10 mouse cellular contexts compared by ENCODE assay signal in genomic region chr11:32132008-32132615, GRCm38 (mm10).
A peak's percentile ranks its signal among the peaks of the same experiment; 100 is the strongest.
DNase-seq lines count a peak whose midpoint lies in the region; ATAC-seq and TF ChIP-seq lines count a peak whose summit lies in the region.
"Had no signal": no experiment of that assay in that cellular context is flagged by ENCODE, and none has a peak within 500 bp of the region (broad histone marks: within the 10 kb centered on the region; RNA-seq: fewer than 3 reads in every experiment).

No protein-coding gene starts in this region.

- WGBS in intestine, postnatal 0 days: 80% methylated on average over 3 of the region's 3 CpGs
- 84% methylated on average over 3 of the region's 3 CpGs for WGBS in intestine, embryonic 15.5 days

- no peaks in the 10 kb centered on the region for H3K79me2 ChIP-seq in MEL (ENCODE audit: control insufficient read depth, insufficient read depth, low read length, poor library complexity)

- TF ChIP-seq EP300 in MEL (IDR thresholded peaks at IDR 0.05; ENCODE audit: low read depth in 1 of 2, low read length in 2 of 2): no peak

- DNase-seq in CD4-positive helper T cell, adult 2 months (ENCODE audit: low read depth, low spot score): peak; percentile 66
- peak; percentile 67 for DNase-seq in MEL (ENCODE audit: low read depth, low spot score)
- DNase-seq in lung, postnatal 36 days: peak; percentile 54
- no peak for DNase-seq in right cerebral cortex, adult 18-20 months
- no peak for DNase-seq in adrenal gland, adult 18-20 months (ENCODE audit: low spot score in 2 of 2)
- DNase-seq in testis, postnatal 14 days (ENCODE audit: low spot score): no peak
- DNase-seq: cerebellum, adult 11 months; gastrocnemius, postnatal 14 days had no signal

- no peaks in the 10 kb centered on the region for H3K9me3 ChIP-seq in intestine, postnatal 0 days (ENCODE audit: control insufficient read depth)
- no peaks in the 10 kb centered on the region for H3K9me3 ChIP-seq in intestine, embryonic 15.5 days
- H3K9me3 ChIP-seq in MEL (replicated peaks; ENCODE audit: insufficient read depth, low read length): no peaks in the 10 kb centered on the region

- H3K4me3 ChIP-seq in intestine, postnatal 0 days (ENCODE audit: low read depth, low read length): no peak overlapping the region
- no peak overlapping the region for H3K4me3 ChIP-seq in intestine, embryonic 15.5 days (replicated peaks)
- no peak overlapping the region for H3K4me3 ChIP-seq in MEL (ENCODE audit: control insufficient read depth in 1 of 2, insufficient read depth in 1 of 2, low read depth in 2 of 2, low read length in 2 of 2)

- no peak for TF ChIP-seq POLR2A in MEL (IDR thresholded peaks at IDR 0.05; ENCODE audit: control insufficient read depth in 1 of 2, insufficient read depth in 1 of 2, low read depth in 1 of 2, low read length in 2 of 2, poor library complexity in 1 of 2)

- no peaks in the 10 kb centered on the region for H3K4me1 ChIP-seq in intestine, postnatal 0 days (replicated peaks; ENCODE audit: control insufficient read depth, insufficient read depth, low read length)
- H3K4me1 ChIP-seq in intestine, embryonic 15.5 days (replicated peaks): no peaks in the 10 kb centered on the region
- no peaks in the 10 kb centered on the region for H3K4me1 ChIP-seq in MEL (ENCODE audit: control insufficient read depth in 1 of 2, insufficient read depth in 2 of 2, low read length in 2 of 2)

- peak; percentile 72 for TF ChIP-seq CTCF in intestine, postnatal 0 days (IDR thresholded peaks at IDR 0.05; ENCODE audit: low read depth)
- TF ChIP-seq CTCF in MEL (IDR thresholded peaks at IDR 0.05 in 2 of 3, conservative IDR thresholded peaks at IDR 0.05 in 1 of 3; ENCODE audit: control insufficient read depth in 1 of 3, insufficient read depth in 1 of 3, low read depth in 2 of 3, low read length in 3 of 3, poor library complexity in 1 of 3, severe bottlenecking in 1 of 3): peak; percentile 40 to 89 (median 76); a peak in 5 of 6 replicates

- ATAC-seq in intestine, postnatal 0 days: no peak
- ATAC-seq in intestine, embryonic 15.5 days: no peak

- no peak overlapping the region for H3K9ac ChIP-seq in intestine, postnatal 0 days (ENCODE audit: low read depth, low read length)
- no peak overlapping the region for H3K9ac ChIP-seq in intestine, embryonic 15.5 days
- no peak overlapping the region for H3K9ac ChIP-seq in MEL (ENCODE audit: control insufficient read depth, low read depth, low read length, poor library complexity, severe bottlenecking)

- H3K36me3 ChIP-seq in intestine, postnatal 0 days (ENCODE audit: control insufficient read depth, insufficient read depth): no peaks in the 10 kb centered on the region
- no peaks in the 10 kb centered on the region for H3K36me3 ChIP-seq in intestine, embryonic 15.5 days
- no peaks in the 10 kb centered on the region for H3K36me3 ChIP-seq in MEL (ENCODE audit: control insufficient read depth in 1 of 2, insufficient read depth in 2 of 2, low read length in 2 of 2)

- no peak overlapping the region for H3K4me2 ChIP-seq in intestine, postnatal 0 days (replicated peaks; ENCODE audit: low read depth)
- no peak overlapping the region for H3K4me2 ChIP-seq in intestine, embryonic 15.5 days (replicated peaks)

- no peaks in the 10 kb centered on the region for H3K27me3 ChIP-seq in intestine, postnatal 0 days (replicated peaks; ENCODE audit: control insufficient read depth, insufficient read depth, low read length)
- no peaks in the 10 kb centered on the region for H3K27me3 ChIP-seq in intestine, embryonic 15.5 days (replicated peaks)
- H3K27me3 ChIP-seq in MEL (ENCODE audit: control insufficient read depth in 1 of 2, insufficient read depth in 2 of 2, low read length in 2 of 2): peaks cover 20 to 23% of the 10 kb centered on the region in 2 experiments

- no peak overlapping the region for H3K27ac ChIP-seq in intestine, postnatal 0 days (ENCODE audit: low read depth, low read length)
- no peak overlapping the region for H3K27ac ChIP-seq in intestine, embryonic 15.5 days
- H3K27ac ChIP-seq in MEL (ENCODE audit: control insufficient read depth, low read depth, low read length): no peak overlapping the region

- peak; percentile 78 for TF ChIP-seq RAD21 in MEL (IDR thresholded peaks at IDR 0.05; ENCODE audit: low read depth, low read length)

TF ChIP-seq in MEL, 35 proteins besides CTCF, POLR2A, EP300 and RAD21:
- TF ChIP-seq ZC3H11A (IDR thresholded peaks at IDR 0.05; ENCODE audit: low read depth, low read length) (peak; percentile 76), UBTF (IDR thresholded peaks at IDR 0.05; ENCODE audit: borderline replicate concordance, insufficient read depth, low read depth, low read length) (no peak), SMC3 (IDR thresholded peaks at IDR 0.05; ENCODE audit: low read depth, low read length) (peak; percentile 82), GATA1 (IDR thresholded peaks at IDR 0.05; ENCODE audit: low read depth, low read length) (no peak), USF1 (IDR thresholded peaks at IDR 0.05; ENCODE audit: low read depth, low read length) (no peak), MYC (IDR thresholded peaks at IDR 0.05; ENCODE audit: low read depth, low read length) (no peak), TBP (IDR thresholded peaks at IDR 0.05; ENCODE audit: low read depth, low read length) (peak; percentile 80; the same call in 1 of the 2 replicates)

Comparison
In these comparisons a context has a peak if more than half of its experiments do, and no peak if none do; other contexts are left out.
1. DNase-seq: peak in CD4-positive helper T cell, adult 2 months (single experiment), MEL (single experiment) and lung, postnatal 36 days (single experiment); none in right cerebral cortex, adult 18-20 months (single experiment), adrenal gland, adult 18-20 months (0 of 2) and testis, postnatal 14 days (single experiment).